Mouse (Mus musculus): ENCODE measurements around the gene Itgam.
"Not testable (repeated sequence)": the region's sequence is repeated elsewhere in the genome, so short reads cannot be mapped to it uniquely, and the experiment has no call there.

The Itgam gene

GRCm38 (mm10) chr7:128062456-128062855 is at the start of gene Itgam, which contains the start of gene Gm49368:
TSS of gene Itgam (plus strand) at chr7:128062640.
TSS of gene Gm49368 (plus strand) at chr7:128062683.
- peak; percentile 60 for DNase-seq (ENCODE audit: low read depth)

- DNase-seq (ENCODE audit: low read depth): no peak
Measured at GRCm38 (mm10) chr7:128013116-128013515, 49.3 kb upstream of the Itgam start.

DNA sequence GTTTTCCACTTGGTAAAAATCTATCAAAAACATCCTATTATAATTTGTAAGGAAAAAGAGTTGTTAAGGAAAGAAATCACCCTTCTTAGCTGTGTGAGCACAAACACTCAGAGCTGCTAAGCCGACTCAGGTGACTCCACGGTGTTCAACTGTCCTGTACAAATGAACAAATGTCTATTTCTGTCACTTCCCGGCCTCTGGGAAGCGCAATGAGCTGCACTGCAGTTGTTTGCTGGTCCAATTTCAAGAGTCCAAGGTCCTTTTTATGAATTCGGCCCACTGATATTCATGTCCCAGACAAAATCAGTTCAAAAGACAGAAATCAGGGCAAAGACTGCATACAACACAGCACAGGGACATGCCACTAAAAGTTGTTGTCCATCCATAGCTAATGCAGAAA is 46.3 kb upstream of the Itgam start:
- DNase-seq (ENCODE audit: low read depth): not testable (repeated sequence)

- DNase-seq (ENCODE audit: low read depth): no peak
Measured at GRCm38 (mm10) chr7:128016650-128017049, 45.8 kb upstream of the Itgam start.

DNA sequence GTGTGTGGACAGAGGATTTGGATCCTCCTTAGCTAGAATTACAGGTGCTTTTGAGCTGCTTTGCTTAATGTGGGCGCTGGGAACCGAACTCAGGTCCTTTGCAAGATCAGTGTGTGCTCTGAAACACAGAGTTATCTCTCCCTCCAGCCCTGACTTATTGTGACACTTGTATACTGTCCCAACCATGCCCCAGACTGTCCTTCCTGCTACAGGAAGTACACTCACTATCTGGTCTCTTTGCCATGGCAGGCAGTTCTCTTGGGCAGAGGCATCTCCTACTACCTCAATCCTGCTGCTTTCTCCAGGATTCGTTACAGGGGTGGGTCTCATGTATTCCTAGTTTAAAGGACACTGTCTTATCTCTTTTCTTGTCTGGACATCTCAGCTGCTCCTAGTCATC is 44.2 kb upstream of the Itgam start:
- DNase-seq (ENCODE audit: low read depth): no peak

DNA sequence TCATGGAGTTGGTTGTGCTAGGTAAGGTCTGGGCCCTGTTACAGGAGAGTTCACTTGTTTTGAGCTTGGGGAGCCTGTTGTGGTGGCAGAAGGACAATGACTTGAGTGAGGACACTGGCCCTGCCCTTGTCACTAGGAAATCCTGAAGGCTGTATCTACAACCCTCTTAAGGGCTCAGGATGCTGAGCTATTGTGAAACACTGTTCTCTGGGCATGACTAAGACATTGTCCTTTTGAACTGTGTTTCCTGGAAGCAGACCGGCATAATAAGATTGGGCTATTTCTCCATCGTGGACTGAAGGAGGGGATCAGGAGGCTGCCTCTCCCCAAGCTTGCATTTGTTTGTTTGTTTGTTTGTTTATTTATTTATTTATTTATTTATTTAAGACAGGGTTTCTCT is 43.3 kb upstream of the Itgam start:
- no peak for DNase-seq (ENCODE audit: low read depth)

DNA sequence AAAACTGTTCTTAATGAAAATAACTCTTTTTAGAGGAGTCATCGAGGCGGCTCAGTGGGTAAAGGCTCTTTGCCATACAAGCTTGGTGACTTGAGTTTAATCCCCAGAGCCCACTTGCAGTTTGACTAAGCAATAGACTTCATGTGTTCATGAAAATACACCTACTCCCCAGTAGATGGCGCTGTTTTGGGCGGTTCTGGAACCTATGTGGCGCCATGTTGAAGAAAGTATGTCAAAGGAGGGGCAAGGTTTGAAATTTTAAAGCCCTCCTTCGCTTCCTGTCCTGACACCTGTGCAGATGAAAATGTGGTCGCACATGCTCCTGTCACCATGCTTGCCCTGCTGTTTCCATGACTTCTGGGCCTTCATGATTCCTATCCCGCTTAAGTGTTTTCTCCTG is 39.5 kb upstream of the Itgam start:
- DNase-seq (ENCODE audit: low read depth): peak; percentile 48

DNA sequence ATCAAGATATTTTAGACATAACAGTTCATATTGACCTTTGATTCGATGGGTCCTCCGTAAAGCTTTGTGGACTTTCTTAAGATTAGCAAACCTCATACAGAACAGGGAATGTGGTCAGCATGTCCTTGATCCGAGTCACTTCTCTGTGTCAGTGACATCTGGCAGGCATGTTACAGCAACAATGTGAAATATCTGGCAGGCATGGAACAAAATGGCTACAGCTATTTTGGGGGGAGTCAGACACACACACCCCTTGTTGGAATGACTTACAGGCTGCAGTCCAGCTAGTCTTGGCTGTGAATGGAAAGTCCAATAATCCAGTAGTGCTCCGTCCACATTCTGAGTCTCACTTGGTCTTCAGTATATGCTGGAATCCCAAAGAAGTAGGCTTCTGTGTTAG is 38.9 kb upstream of the Itgam start:
- no peak for DNase-seq (ENCODE audit: low read depth)

GRCm38 (mm10) chr7:128024364-128024763 is 38.1 kb upstream of the Itgam start:
- no peak for DNase-seq (ENCODE audit: low read depth)

GRCm38 (mm10) chr7:128024932-128025331 is 37.5 kb upstream of the Itgam start:
- no peak for DNase-seq (ENCODE audit: low read depth)

DNA sequence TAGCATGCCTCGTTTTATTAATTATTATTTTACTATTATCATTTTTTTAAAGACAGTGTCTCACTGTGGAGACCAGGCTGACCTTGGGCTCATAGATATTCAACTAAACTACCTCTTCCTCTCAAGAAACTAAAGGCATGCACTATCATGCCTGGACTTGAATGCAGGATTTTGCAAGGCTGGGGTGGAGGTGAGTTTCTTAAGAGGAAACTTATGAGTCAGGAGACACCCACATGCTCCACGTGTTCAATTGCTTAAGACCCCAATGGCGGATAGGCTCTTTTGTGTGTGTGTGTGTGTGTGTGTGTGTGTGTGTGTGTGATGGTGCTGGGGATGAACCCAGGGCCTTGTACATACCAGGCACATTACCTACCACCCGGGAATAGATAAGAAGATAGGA is 37.1 kb upstream of the Itgam start:
- no peak for DNase-seq (ENCODE audit: low read depth)

DNA sequence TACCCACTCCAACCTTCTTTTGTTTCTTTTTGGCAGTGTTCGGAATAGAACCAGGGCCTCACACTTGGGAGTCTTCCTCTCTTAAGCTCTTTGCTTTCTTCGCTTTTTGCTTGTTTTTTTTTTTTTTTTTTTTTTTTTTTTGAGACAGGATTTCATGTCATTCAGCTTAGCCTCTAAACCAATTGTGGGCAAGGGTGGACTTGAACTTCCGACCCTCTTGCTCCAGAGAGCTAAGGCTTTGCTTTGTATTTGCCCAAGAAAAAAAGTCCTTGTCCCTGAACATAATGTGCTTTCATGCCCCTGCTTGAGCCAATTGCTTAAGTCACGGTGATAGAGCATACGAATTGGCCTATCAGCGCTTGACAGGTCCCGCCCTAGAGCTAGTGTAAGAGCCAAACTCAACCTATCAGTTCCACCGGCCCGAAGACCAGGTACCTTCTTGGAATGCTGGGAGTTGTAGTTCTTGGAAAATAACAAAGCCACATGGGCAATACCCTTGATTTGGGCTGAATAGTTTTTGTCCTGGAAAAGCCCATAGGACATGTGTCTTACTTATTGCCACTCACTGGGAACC is 30.9 kb upstream of the Itgam start:
- DNase-seq (ENCODE audit: low read depth): no peak

GRCm38 (mm10) chr7:128032290-128032988 is 30.0 kb upstream of the Itgam start:
- DNase-seq (ENCODE audit: low read depth): no peak

DNA sequence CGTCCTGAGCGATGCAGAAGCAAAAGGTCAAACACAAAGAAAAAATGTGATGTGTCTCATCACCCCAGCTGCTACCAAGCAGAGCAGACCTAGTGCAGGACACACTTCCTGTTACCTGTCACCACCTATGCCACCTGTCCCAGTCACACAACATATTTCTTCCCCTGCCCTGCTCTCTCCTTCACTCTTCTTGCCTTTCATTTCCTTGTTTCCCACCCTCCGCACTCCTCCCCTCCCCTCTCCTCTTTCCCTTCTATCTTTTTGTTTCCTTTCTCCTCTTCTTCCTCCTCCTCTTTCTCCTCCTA is 29.5 kb upstream of the Itgam start:
- DNase-seq (ENCODE audit: low read depth): no peak

GRCm38 (mm10) chr7:128033616-128034015 is 28.8 kb upstream of the Itgam start:
- DNase-seq (ENCODE audit: low read depth): no peak

DNA sequence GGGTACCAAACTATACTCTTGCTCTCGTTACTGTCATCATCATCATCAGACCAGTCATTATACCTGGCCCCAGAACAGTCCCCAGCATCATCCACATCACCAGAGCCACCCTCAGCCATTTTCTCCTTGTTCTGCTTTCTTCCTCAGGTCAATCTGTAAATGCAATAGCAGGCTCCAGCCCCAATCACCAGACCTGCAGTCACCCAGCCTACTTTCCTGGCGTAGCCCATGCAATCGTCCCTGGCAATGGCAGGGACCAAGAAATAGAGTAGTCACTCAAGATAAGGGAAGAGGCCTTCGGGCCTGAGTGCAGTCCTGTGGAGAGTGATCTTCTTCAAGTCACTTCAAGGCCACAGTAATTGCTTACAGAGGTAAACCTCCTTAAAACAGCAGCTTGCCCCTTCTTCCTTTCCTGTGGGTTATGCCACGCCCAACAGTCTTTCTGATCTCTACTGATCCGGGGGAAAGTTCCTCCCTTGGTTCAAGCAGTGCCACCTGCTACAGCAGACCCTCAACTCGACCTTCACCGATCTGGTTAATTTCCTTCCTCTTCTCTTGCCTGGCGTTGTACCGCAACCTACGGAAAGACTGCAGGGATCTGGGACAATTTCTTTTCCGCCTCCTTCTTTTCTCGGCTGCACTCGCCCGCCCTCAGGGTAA is 20.1 kb upstream of the Itgam start:
- DNase-seq (ENCODE audit: low read depth): not testable (repeated sequence)

- no peak for DNase-seq (ENCODE audit: low read depth)
Measured at GRCm38 (mm10) chr7:128044142-128044785, 18.2 kb upstream of the Itgam start.

GRCm38 (mm10) chr7:128045640-128046039 is 16.8 kb upstream of the Itgam start:
- no peak for DNase-seq (ENCODE audit: low read depth)

GRCm38 (mm10) chr7:128048819-128049218 is 13.6 kb upstream of the Itgam start:
- no peak for DNase-seq (ENCODE audit: low read depth)

- no peak for DNase-seq (ENCODE audit: low read depth)
Measured at GRCm38 (mm10) chr7:128049254-128049653, 13.2 kb upstream of the Itgam start.

DNA sequence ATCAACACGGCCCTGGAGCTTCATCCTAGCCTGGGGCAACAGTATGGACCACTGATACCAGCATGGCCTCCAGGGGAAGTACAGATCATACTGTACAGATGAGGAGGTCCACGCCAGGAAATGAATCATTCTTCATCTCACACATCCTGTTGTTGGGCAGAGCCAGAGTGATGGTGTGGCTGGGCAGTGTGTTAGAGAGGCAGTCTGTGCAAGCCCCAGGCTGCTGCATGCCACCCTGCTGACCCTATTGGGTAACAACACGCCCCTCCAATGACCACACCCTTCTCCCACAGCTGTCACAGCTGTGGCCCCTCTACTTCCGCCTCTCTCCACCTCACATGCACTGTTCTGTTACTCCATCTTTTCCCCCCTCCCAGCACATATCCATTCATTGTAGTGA is 11.7 kb upstream of the Itgam start:
- peak; percentile 44 for DNase-seq (ENCODE audit: low read depth)

DNA sequence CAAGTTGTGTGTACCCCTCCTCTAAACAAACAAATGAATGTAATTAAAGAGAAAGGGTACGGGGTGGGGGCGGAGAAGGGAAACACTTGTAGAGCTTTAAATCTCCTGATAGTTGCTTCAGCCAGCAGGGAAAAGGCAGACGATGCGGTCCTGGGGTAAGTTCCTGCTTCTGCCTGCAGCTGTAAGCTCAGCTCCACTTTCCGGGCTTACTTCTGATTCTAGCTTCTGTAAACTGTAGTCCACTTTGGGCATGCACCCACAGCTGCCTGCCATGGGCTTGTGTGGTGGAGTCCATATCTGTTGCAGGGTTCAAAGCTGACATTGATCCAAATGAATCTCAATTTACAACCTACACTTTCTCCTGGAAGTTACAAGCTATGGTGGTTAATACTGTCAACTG is 9.4 kb upstream of the Itgam start:
- DNase-seq (ENCODE audit: low read depth): no peak

- no peak for DNase-seq (ENCODE audit: low read depth)
Measured at GRCm38 (mm10) chr7:128056917-128057444, 5.5 kb upstream of the Itgam start.
